Mouse (Mus musculus) forebrain, postnatal 0 days (tissue): ENCODE results near the gene Dhx15. TPM values are rescaled to one million over a fixed set of nuclear protein-coding genes. Genes with fewer than 3 reads are reported as not detected.

Source experiments
- ATAC-seq: fragments of 200-750 bp; cut with Nextera tagmentation; 2 replicates; pipeline ENCODE4 v1.8.0; 2017; ENCODE audit warnings: mild to moderate bottlenecking, moderate library complexity
- DNase-seq: peaks from one replicate; pipeline ENCODE4 v3.0.0-alpha.2; 2015
- H3K27ac ChIP-seq: fragments of 300-500 bp; sonication (generic); 2 replicates; pipeline ENCODE4 v1.5.1; 2014; ENCODE audit warnings: low read depth, mild to moderate bottlenecking, antibody characterized with exemption, low read length, moderate library complexity, mixed read lengths
- H3K27me3 ChIP-seq: fragments of 300-500 bp; sonication (generic); 2 replicates; pipeline ENCODE4 v1.6.1; 2014; ENCODE audit warnings: mild to moderate bottlenecking, low read length, mixed read lengths; ENCODE audit not compliant: insufficient read depth
- H3K36me3 ChIP-seq: fragments of 300-500 bp; sonication (generic); 2 replicates; pipeline ENCODE4 v1.6.1; 2014; ENCODE audit warnings: mild to moderate bottlenecking, moderate library complexity; ENCODE audit not compliant: insufficient read depth
- H3K4me1 ChIP-seq: fragments of 300-500 bp; sonication (generic); 2 replicates; pipeline ENCODE4 v1.6.1; 2014; ENCODE audit warnings: antibody characterized with exemption; ENCODE audit not compliant: insufficient read depth
- H3K4me2 ChIP-seq: fragments of 300-500 bp; sonication (generic); 2 replicates; pipeline ENCODE4 v1.6.1; 2014; ENCODE audit warnings: low read depth, mild to moderate bottlenecking, moderate library complexity
- H3K4me3 ChIP-seq: fragments of 300-500 bp; sonication (generic); 2 replicates; pipeline ENCODE4 v1.5.1; 2014; ENCODE audit warnings: low read depth, low read length, mixed read lengths
- H3K9ac ChIP-seq: fragments of 300-500 bp; sonication (generic); 2 replicates; pipeline ENCODE4 v1.6.1; 2014; ENCODE audit warnings: mild to moderate bottlenecking
- H3K9me3 ChIP-seq: fragments of 300-500 bp; sonication (generic); 2 replicates; pipeline ENCODE4 v1.6.1; 2016; ENCODE audit warnings: low read length
- CTCF ChIP-seq: sonication (generic); IDR thresholded peaks from 2 replicates; pipeline ENCODE4 v1.5.1; 2016; ENCODE audit warnings: antibody characterized with exemption, control low read depth, low read depth
- WGBS: fragments of 180-500 bp; shearing (Covaris S2); extraction: QIAGEN DNeasy Blood & Tissue Kit; methylation state at CpG from one replicate; pipeline ENCODE4 v1.1.7; 2014; 5-methylcytosine and 5-hydroxymethylcytosine counted together
- polyA plus RNA-seq: library from polyadenylated mRNA; unstranded; fragments of >200 nt; fragmentation: Nextera tagmentation; extraction: Ambion mirVana; gene quantifications from 2 replicates; pipeline ENCODE4 v1.2.1, GENCODE M21; 2015
- total RNA-seq: library from RNA; depleted of rRNA; stranded (reverse); fragments of >200 nt; gene quantifications from 2 replicates; pipeline ENCODE4 v1.2.3, GENCODE M21; 2014

Gene Dhx15
- total and polyA plus RNA-seq, 2 experiments from 2014 or later = 79.5 to 153 TPM

DNA sequence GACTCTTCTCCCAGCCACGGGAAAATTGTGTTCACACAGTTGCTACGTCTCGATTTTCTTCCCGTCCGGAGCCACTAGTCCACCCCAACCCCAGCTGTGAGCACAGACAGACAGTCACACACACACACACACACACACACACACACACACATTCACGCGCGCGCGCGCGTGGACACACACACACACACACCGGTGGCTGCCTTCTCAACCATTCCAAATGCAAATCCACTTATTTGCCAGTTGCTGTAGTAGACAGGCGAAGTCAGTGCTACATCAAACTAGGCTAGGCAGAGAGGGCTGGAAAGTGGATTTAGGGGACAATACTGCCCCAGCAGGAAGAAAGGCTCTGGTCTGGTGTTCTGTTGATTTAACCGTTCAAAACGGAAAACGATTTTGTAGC lies 73.9 kb downstream of the Dhx15 start:
- peak; percentile 25; the same call in 1 of the 2 replicates for TF ChIP-seq CTCF
- WGBS = 3% methylated on average over 17 of the region's 17 CpGs
- Histone ChIP-seq H3K4me3 (peak overlapping the region; percentile 64), H3K9ac (peak overlapping the region; percentile 63; the same call in 1 of the 2 replicates), H3K4me2 (peak overlapping the region; percentile 100), H3K4me1 (no peaks in the 10 kb centered on the region), H3K27me3 (peaks cover 3% of the 10 kb centered on the region; the same call in 1 of the 2 replicates), H3K9me3 (no peaks in the 10 kb centered on the region), H3K27ac (peak overlapping the region; percentile 50; the same call in 1 of the 2 replicates), H3K36me3 (no peaks in the 10 kb centered on the region)
- ATAC-seq = peak; percentile 7; the same call in 1 of the 2 replicates
- DNase-seq = peak; percentile 40

DNA sequence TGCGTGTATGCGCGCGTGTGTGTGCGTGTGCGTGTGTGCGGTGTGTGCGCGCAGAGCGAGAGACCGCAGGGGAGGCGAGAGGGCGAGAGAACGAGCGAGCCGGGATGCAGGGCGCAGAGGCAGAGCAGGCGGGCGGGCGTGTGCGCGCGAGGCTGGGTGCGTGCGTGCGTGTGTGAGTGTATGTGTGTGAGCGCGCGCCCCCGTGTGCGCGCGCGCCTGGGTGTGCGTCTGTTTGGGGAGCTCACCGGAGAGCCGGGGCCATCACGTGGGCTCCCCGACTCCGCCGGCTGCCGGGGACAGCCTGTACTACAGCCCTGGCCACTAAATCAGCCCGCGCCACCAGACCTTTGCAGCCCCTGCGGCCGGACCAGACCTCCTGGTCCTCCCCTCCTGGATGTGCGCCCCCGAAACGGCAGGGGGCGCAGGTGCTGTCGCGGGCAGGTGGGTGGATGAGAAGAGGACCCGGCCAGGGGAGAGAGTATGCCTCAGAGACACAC lies 74.4 kb downstream of the Dhx15 start:
- Histone ChIP-seq H3K4me2 (peak overlapping the region; percentile 100), H3K27me3 (peaks cover 3% of the 10 kb centered on the region; the same call in 1 of the 2 replicates), H3K4me3 (peak overlapping the region; percentile 64), H3K36me3 (no peaks in the 10 kb centered on the region), H3K9ac (peak overlapping the region; percentile 63), H3K9me3 (no peaks in the 10 kb centered on the region), H3K27ac (peak overlapping the region; percentile 64), H3K4me1 (no peaks in the 10 kb centered on the region)
- peak; percentile 95 for DNase-seq
- TF ChIP-seq CTCF = peak; percentile 78
- peak; percentile 93 for ATAC-seq
- 4% methylated on average over 44 of the region's 53 CpGs for WGBS

DNA sequence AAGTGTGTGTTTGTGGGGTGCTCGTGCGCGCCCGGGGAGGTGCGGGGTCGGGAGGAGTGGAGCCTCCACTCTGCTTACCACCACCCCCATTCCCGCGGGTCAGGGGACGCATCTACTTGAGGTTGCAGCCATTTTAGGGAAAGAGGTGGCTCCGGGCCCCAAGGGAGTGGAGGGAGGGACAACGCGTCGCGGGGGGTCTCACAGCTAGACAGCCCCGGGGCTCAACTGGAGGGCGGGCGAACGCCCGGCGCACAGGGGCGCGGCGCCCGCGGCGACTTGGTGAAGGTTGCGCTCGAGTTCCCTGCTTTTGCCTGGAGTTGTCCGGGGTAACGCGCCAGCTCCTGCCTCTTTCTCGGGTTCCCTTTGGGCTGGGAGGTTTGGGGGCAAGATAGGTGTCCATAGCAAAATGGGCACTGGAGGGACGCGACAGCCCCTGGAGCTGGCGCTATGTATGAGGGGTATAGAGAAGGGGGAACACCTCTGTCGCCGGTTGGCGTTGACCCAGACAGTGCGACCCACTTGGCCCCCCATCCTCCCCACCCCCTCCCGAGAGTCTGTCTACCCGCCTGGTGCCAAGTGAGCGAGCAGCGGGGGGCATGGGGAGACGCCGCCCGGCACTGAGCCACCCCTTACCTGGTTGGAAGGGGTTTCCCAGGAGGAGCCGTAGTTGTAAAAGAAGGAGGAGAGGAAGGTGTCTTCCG lies 75.4 kb downstream of the Dhx15 start:
- H3K36me3 ChIP-seq = no peaks in the 10 kb centered on the region
- TF ChIP-seq CTCF = no peak
- peak overlapping the region; percentile 64; the same call in 1 of the 2 replicates for H3K27ac ChIP-seq
- peak overlapping the region; percentile 100 for H3K4me2 ChIP-seq
- H3K9me3 ChIP-seq = no peaks in the 10 kb centered on the region
- WGBS = under 1% methylated on average over 48 of the region's 48 CpGs
- H3K27me3 ChIP-seq = peaks cover 3% of the 10 kb centered on the region; the same call in 1 of the 2 replicates
- H3K4me3 ChIP-seq = peak overlapping the region; percentile 64
- DNase-seq = peak; percentile 46
- H3K9ac ChIP-seq = peak overlapping the region; percentile 63
- H3K4me1 ChIP-seq = no peaks in the 10 kb centered on the region
- no peak for ATAC-seq

DNA sequence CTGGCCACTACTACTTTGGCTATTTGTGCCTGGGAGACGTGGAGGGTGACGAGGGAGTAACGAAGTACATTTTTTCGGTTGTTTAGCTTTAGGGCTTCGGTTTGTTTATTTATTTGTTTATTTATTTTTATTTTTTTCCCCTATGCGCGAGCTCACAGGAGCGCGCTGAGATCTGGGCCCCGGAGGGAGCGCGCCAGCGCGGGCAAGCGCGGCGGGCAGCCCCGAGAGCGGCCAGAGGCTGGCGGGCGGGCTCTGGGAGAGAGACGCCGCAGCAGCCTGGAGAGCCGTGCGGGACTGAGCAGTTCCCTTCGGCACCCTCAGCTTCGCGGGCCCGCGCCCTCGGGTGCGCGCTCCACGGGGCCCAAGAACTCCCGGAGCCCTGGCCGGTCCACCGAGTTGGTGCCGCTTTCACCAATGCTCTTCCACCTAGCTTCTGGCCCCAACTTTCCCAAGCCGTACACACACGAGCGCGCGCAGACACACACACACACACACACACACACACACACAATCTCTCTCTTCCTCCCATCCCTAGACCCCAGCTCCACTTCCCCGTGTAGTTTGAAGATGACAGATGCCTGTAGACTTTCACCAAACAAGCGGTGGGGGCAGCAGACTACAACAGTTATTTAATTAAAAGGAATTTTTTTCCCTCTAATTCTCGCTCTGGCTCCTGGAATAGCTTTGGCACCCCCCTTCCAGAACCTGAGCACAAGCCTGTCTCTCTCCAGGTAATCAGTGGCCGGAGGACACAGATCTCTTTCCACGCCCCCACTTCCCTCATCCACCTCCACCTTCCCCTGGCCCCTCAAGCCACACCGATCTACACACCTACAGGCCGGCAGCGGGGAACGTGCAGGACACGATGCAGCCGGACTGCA lies 76.2 kb downstream of the Dhx15 start:
- no peaks in the 10 kb centered on the region for H3K4me1 ChIP-seq
- peaks cover 3% of the 10 kb centered on the region; the same call in 1 of the 2 replicates for H3K27me3 ChIP-seq
- H3K9me3 ChIP-seq = no peaks in the 10 kb centered on the region
- peak; percentile 35; the same call in 1 of the 2 replicates for TF ChIP-seq CTCF
- ATAC-seq (peak; percentile 7; the same call in 1 of the 2 replicates), DNase-seq (peak; percentile 56)
- WGBS = under 1% methylated on average over 54 of the region's 54 CpGs
- H3K4me2 ChIP-seq = peak overlapping the region; percentile 100
- peak overlapping the region; percentile 63 for H3K9ac ChIP-seq
- H3K4me3 ChIP-seq = peak overlapping the region; percentile 64
- H3K36me3 ChIP-seq = no peaks in the 10 kb centered on the region
- H3K27ac ChIP-seq = no peak overlapping the region

- no peaks in the 10 kb centered on the region for H3K4me1 ChIP-seq
- under 1% methylated on average over 69 of the region's 73 CpGs for WGBS
- peak; percentile 64 for DNase-seq
- H3K4me2 ChIP-seq = peak overlapping the region; percentile 100
- no peaks in the 10 kb centered on the region for H3K36me3 ChIP-seq
- peak overlapping the region; percentile 64 for H3K4me3 ChIP-seq
- no peaks in the 10 kb centered on the region for H3K9me3 ChIP-seq
- no peak overlapping the region for H3K27ac ChIP-seq
- no peak for TF ChIP-seq CTCF
- H3K27me3 ChIP-seq = peaks cover 3% of the 10 kb centered on the region; the same call in 1 of the 2 replicates
- H3K9ac ChIP-seq = peak overlapping the region; percentile 63
- ATAC-seq = no peak
Measured at GRCm38 (mm10) chr5:52112953-52113841, 77.1 kb downstream of the Dhx15 start.
